Mouse (Mus musculus) brain, embryonic 14.5 days (tissue): ENCODE data around the gene Erc2.

ENCODE experiments used
- CTCF ChIP-seq: fragments of 200-500 bp; IDR thresholded peaks from 2 replicates; pipeline ENCODE4 v1.5.1; 2012; ENCODE audit warnings: inconsistent platforms, mild to moderate bottlenecking, moderate library complexity, borderline replicate concordance; ENCODE audit not compliant: insufficient read depth, insufficient read length; ENCODE audit errors: extremely low read depth
- POLR2A ChIP-seq: fragments of 200-500 bp; IDR thresholded peaks from 2 replicates; pipeline ENCODE4 v1.6.1; 2012; ENCODE audit warnings: mild to moderate bottlenecking, inconsistent platforms, borderline replicate concordance; ENCODE audit not compliant: poor library complexity, insufficient read depth, insufficient read length, severe bottlenecking; ENCODE audit errors: extremely low read depth

GRCm38 (mm10) chr14:27805064-27805463 is 182.8 kb downstream of the Erc2 start:
- TF ChIP-seq CTCF = no peak
- no peak for TF ChIP-seq POLR2A
